Mouse (Mus musculus) c-Kit-negative CD71-positive TER-119-positive erythroid progenitor cells, embryonic 14.5 days (primary cell): ENCODE results near the gene Tyrobp.

ENCODE experiments used
- DNase-seq: peaks from one replicate; pipeline ENCODE4 v3.0.0-alpha.2; 2013; ENCODE audit warnings: low read depth, low spot score

The Tyrobp gene

GRCm38 (mm10) chr7:30423071-30423641, 9.6 kb downstream of the Tyrobp start:
- DNase-seq = no peak

GRCm38 (mm10) chr7:30429327-30429726, 15.8 kb downstream of the Tyrobp start:
- DNase-seq = no peak

- DNase-seq = no peak
These were observed 16.6 kb downstream of the Tyrobp start for GRCm38 (mm10) chr7:30430191-30430590.

- DNase-seq = no peak
These were observed 18.2 kb downstream of the Tyrobp start for GRCm38 (mm10) chr7:30431793-30432192.

GRCm38 (mm10) chr7:30434238-30434637, 20.7 kb downstream of the Tyrobp start:
- DNase-seq = no peak

GRCm38 (mm10) chr7:30434701-30435100, 21.1 kb downstream of the Tyrobp start:
- DNase-seq = no peak

- DNase-seq = no peak
These were observed 21.6 kb downstream of the Tyrobp start for GRCm38 (mm10) chr7:30435156-30435555.

- DNase-seq = no peak
These were observed 23.3 kb downstream of the Tyrobp start for GRCm38 (mm10) chr7:30436879-30437278.

GRCm38 (mm10) chr7:30439734-30440133, 26.2 kb downstream of the Tyrobp start:
- no peak for DNase-seq

GRCm38 (mm10) chr7:30440697-30441096, 27.1 kb downstream of the Tyrobp start:
- no peak for DNase-seq

GRCm38 (mm10) chr7:30443696-30444095, 30.1 kb downstream of the Tyrobp start:
- no peak for DNase-seq

GRCm38 (mm10) chr7:30444154-30444970, 30.8 kb downstream of the Tyrobp start:
- no peak for DNase-seq

GRCm38 (mm10) chr7:30444971-30445751, 31.6 kb downstream of the Tyrobp start, which contains the start of gene Aplp1:
Aplp1 (minus strand) TSS chr7:30445535.
- no peak for DNase-seq

- DNase-seq = no peak
These were observed 36.7 kb downstream of the Tyrobp start for GRCm38 (mm10) chr7:30450241-30450640.

GRCm38 (mm10) chr7:30453327-30453726, 39.8 kb downstream of the Tyrobp start:
- DNase-seq = no peak

GRCm38 (mm10) chr7:30453766-30454165, 40.2 kb downstream of the Tyrobp start:
- DNase-seq = no peak

- DNase-seq = no peak
These were observed 40.7 kb downstream of the Tyrobp start for GRCm38 (mm10) chr7:30454259-30454658.

GRCm38 (mm10) chr7:30456487-30456886, 42.9 kb downstream of the Tyrobp start:
- DNase-seq = no peak

GRCm38 (mm10) chr7:30456911-30457628, 43.5 kb downstream of the Tyrobp start:
- no peak for DNase-seq

- DNase-seq = no peak
These were observed 44.2 kb downstream of the Tyrobp start, which contains the start of the genes Kirrel2 and Nphs1 for GRCm38 (mm10) chr7:30457629-30458330. Kirrel2 (minus strand) TSS chr7:30457690. Nphs1 (plus strand) TSS chr7:30458315.

GRCm38 (mm10) chr7:30459484-30459883, 45.9 kb downstream of the Tyrobp start:
- no peak for DNase-seq
